10 mouse cellular contexts compared by ENCODE assay signal in the genomic region with DNA sequence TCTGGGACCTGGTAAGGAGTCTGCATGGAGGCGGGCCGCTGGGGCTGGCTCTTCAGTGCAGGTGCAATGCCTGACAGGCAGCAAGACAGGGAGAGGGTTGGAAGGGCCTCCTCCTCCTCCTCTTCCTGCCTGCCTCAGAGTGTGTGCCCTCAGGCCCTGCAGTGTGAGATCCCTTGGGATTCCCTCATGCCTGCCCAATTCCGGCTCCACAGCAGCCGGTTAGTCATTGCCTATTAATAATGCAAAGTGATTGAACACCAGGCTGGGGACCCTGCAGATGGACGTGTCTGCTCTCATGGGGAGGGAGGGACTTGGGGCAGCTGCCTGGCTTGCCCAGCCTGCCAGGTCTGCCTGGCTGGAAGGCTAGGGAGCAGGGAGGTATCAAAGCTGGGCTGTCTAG. TPM values are rescaled to one million over a fixed set of nuclear protein-coding genes. Genes with fewer than 3 reads are reported as not detected.
DNase-seq lines count a peak whose midpoint lies in the region; ATAC-seq and TF ChIP-seq lines count a peak whose summit lies in the region.
"Had no signal": no experiment of that assay in that cellular context is flagged by ENCODE, and none has a peak within 500 bp of the region (broad histone marks: within the 10 kb centered on the region; RNA-seq: fewer than 3 reads in every experiment).

No protein-coding gene starts in this region.

- no peak overlapping the region for H3K9ac ChIP-seq in kidney, postnatal 0 days (ENCODE audit: low read depth, low read length)
- no peak overlapping the region for H3K9ac ChIP-seq in embryonic facial prominence, embryonic 12.5 days
- no peak overlapping the region for H3K9ac ChIP-seq in stomach, embryonic 16.5 days (ENCODE audit: low read length)

- no peak for TF ChIP-seq CTCF in kidney, postnatal 0 days (IDR thresholded peaks at IDR 0.05; ENCODE audit: low read depth)

- no peak for DNase-seq in kidney, postnatal 0 days (ENCODE audit: low spot score)
- DNase-seq in kidney, adult 9 months = no peak
- DNase-seq in mesoderm, embryonic 11.5 days (ENCODE audit: low read depth, low spot score) = peak; percentile 65
- DNase-seq in lung, postnatal 4 days = no peak
- no peak for DNase-seq in thymus, postnatal 4 days
- DNase-seq: adrenal gland, postnatal 25 days; lung, postnatal 36 days; thymus, adult 2 months had no signal

- H3K27me3 ChIP-seq in kidney, postnatal 0 days (ENCODE audit: insufficient read depth, low read length) = no peaks in the 10 kb centered on the region
- 0 out of 2 replicates have a peak, but pooled peaks cover 7% of the 10 kb centered on the region for H3K27me3 ChIP-seq in embryonic facial prominence, embryonic 12.5 days
- H3K27me3 ChIP-seq in stomach, embryonic 16.5 days (ENCODE audit: control insufficient read depth, insufficient read depth, low read length) = no peaks in the 10 kb centered on the region

- WGBS in kidney, postnatal 0 days = 37% methylated on average over 5 of the region's 5 CpGs
- WGBS in embryonic facial prominence, embryonic 12.5 days = 34% methylated on average over 5 of the region's 5 CpGs
- 49% methylated on average over 5 of the region's 5 CpGs for WGBS in stomach, embryonic 16.5 days

- ATAC-seq in kidney, postnatal 0 days (replicated peaks; ENCODE audit: low FRiP score, low read depth) = peak; percentile 40; the same call in 1 of the 2 replicates
- no peak for ATAC-seq in embryonic facial prominence, embryonic 12.5 days (ENCODE audit: insufficient number of reproducible peaks, insufficient read depth, low FRiP score, low TSS enrichment)
- ATAC-seq in stomach, embryonic 16.5 days (ENCODE audit: insufficient read depth, low FRiP score) = peak; percentile 8; the same call in 1 of the 2 replicates

- H3K4me1 ChIP-seq in kidney, postnatal 0 days (replicated peaks; ENCODE audit: insufficient read depth, low read length) = peaks cover 5% of the 10 kb centered on the region; the same call in 1 of the 2 replicates
- H3K4me1 ChIP-seq in embryonic facial prominence, embryonic 12.5 days = peaks cover 16% of the 10 kb centered on the region; the same call in 1 of the 2 replicates
- peaks cover 3% of the 10 kb centered on the region for H3K4me1 ChIP-seq in stomach, embryonic 16.5 days (ENCODE audit: control insufficient read depth, insufficient read depth, low read length)

- no peak overlapping the region for H3K27ac ChIP-seq in kidney, postnatal 0 days
- H3K27ac ChIP-seq in embryonic facial prominence, embryonic 12.5 days = 0 out of 2 replicates have a peak overlapping the region, but pooled peaks have one; percentile 17
- H3K27ac ChIP-seq in stomach, embryonic 16.5 days (ENCODE audit: low read length) = no peak overlapping the region

- no peak overlapping the region for H3K4me2 ChIP-seq in kidney, postnatal 0 days (ENCODE audit: low read length)
- no peak overlapping the region for H3K4me2 ChIP-seq in embryonic facial prominence, embryonic 12.5 days (replicated peaks)
- H3K4me2 ChIP-seq in stomach, embryonic 16.5 days (ENCODE audit: low read depth, low read length) = no peak overlapping the region

- H3K36me3 ChIP-seq in kidney, postnatal 0 days (ENCODE audit: insufficient read depth, low read length) = no peaks in the 10 kb centered on the region
- H3K36me3 ChIP-seq in embryonic facial prominence, embryonic 12.5 days = no peaks in the 10 kb centered on the region
- no peaks in the 10 kb centered on the region for H3K36me3 ChIP-seq in stomach, embryonic 16.5 days (ENCODE audit: control insufficient read depth, insufficient read depth, low read length)

- no peak overlapping the region for H3K4me3 ChIP-seq in kidney, postnatal 0 days (replicated peaks; ENCODE audit: low read depth, low read length)
- H3K4me3 ChIP-seq in embryonic facial prominence, embryonic 12.5 days = no peak overlapping the region
- H3K4me3 ChIP-seq in stomach, embryonic 16.5 days (replicated peaks; ENCODE audit: low read length) = no peak overlapping the region

- H3K9me3 ChIP-seq in kidney, postnatal 0 days (replicated peaks; ENCODE audit: low read length) = no peaks in the 10 kb centered on the region
- H3K9me3 ChIP-seq in embryonic facial prominence, embryonic 12.5 days = no peaks in the 10 kb centered on the region
- 0 out of 2 replicates have a peak, but pooled peaks cover 3% of the 10 kb centered on the region for H3K9me3 ChIP-seq in stomach, embryonic 16.5 days (replicated peaks; ENCODE audit: control insufficient read depth, low read length)

RNA-seq across cellular contexts. Expression of a gene that starts 46.6 kb away (rescaled TPM):
- 5.9 and 6.7 TPM in 2 replicates for polyA plus RNA-seq in kidney, postnatal 0 days (2015; fragmentation: Nextera tagmentation; extraction: Ambion mirVana)
- polyA plus RNA-seq in embryonic facial prominence, embryonic 12.5 days (2016; fragmentation: Nextera tagmentation; extraction: Ambion mirVana) = 2.8 and 4.9 TPM in 2 replicates
- 0.91 and 0.98 TPM in 2 replicates for polyA plus RNA-seq in stomach, embryonic 16.5 days (2015; fragmentation: Nextera tagmentation; extraction: Ambion mirVana)
